Mouse (Mus musculus) heart, embryonic 11.5 days (tissue): Measurements from ENCODE around the gene Lrmp. TPM values are rescaled to one million over a fixed set of nuclear protein-coding genes. Genes with fewer than 3 reads are reported as not detected.

Experiments used
- ATAC-seq: fragments of 200-750 bp; cut with Nextera tagmentation; replicated peaks from 2 replicates; pipeline ENCODE4 v1.8.0; 2017; ENCODE audit warnings: moderate library complexity; ENCODE audit not compliant: insufficient number of reproducible peaks, low FRiP score, low TSS enrichment
- H3K27ac ChIP-seq: fragments of 300-500 bp; sonication (generic); 2 replicates; pipeline ENCODE4 v1.5.1; 2014; ENCODE audit warnings: mild to moderate bottlenecking, low read depth, low read length
- H3K27me3 ChIP-seq: fragments of 300-500 bp; sonication (generic); 2 replicates; pipeline ENCODE4 v1.6.1; 2014; ENCODE audit warnings: mild to moderate bottlenecking, low read length, mixed read lengths; ENCODE audit not compliant: control insufficient read depth, insufficient read depth
- H3K36me3 ChIP-seq: fragments of 300-500 bp; sonication (generic); 2 replicates; pipeline ENCODE4 v1.6.1; 2014; ENCODE audit warnings: mild to moderate bottlenecking, low read length, moderate library complexity, mixed read lengths; ENCODE audit not compliant: control insufficient read depth, insufficient read depth
- H3K4me1 ChIP-seq: fragments of 300-500 bp; sonication (generic); 2 replicates; pipeline ENCODE4 v1.6.1; 2014; ENCODE audit warnings: low read length; ENCODE audit not compliant: control insufficient read depth, insufficient read depth
- H3K4me2 ChIP-seq: fragments of 300-500 bp; sonication (generic); 2 replicates; pipeline ENCODE4 v1.6.1; 2014; ENCODE audit warnings: mild to moderate bottlenecking, moderate library complexity
- H3K4me3 ChIP-seq: fragments of 300-500 bp; sonication (generic); 2 replicates; pipeline ENCODE4 v1.5.1; 2014; ENCODE audit warnings: low read depth, low read length
- H3K9ac ChIP-seq: fragments of 300-500 bp; sonication (generic); 2 replicates; pipeline ENCODE4 v1.6.1; 2014; ENCODE audit warnings: mild to moderate bottlenecking, low read depth, low read length, moderate library complexity
- H3K9me3 ChIP-seq: fragments of 300-500 bp; sonication (generic); replicated peaks from 2 replicates; pipeline ENCODE4 v1.6.1; 2016; ENCODE audit warnings: low read length; ENCODE audit not compliant: control insufficient read depth
- WGBS: fragments of 180-500 bp; shearing (Covaris S2); extraction: QIAGEN DNeasy Blood & Tissue Kit; methylation state at CpG from one replicate; pipeline ENCODE4 v1.1.7; 2014; ENCODE audit not compliant: insufficient replicate concordance; 5-methylcytosine and 5-hydroxymethylcytosine counted together
- polyA plus RNA-seq: library from polyadenylated mRNA; unstranded; fragments of >200 nt; fragmentation: Nextera tagmentation; extraction: Ambion mirVana; gene quantifications from 2 replicates; pipeline ENCODE4 v1.2.1, GENCODE M21; 2014

The Lrmp gene
- polyA plus RNA-seq, 1 experiment from 2014 or later = 3.5 TPM

GRCm38 (mm10) chr6:145135804-145136203 is 20.4 kb downstream of the Lrmp start:
- H3K9ac ChIP-seq = no peak overlapping the region
- 60% methylated on average over 9 of the region's 9 CpGs for WGBS
- no peak for ATAC-seq
- no peaks in the 10 kb centered on the region for H3K27me3 ChIP-seq
- no peak overlapping the region for H3K4me3 ChIP-seq
- no peak overlapping the region for H3K4me2 ChIP-seq
- no peaks in the 10 kb centered on the region for H3K9me3 ChIP-seq
- H3K4me1 ChIP-seq = no peaks in the 10 kb centered on the region
- no peaks in the 10 kb centered on the region for H3K36me3 ChIP-seq
- H3K27ac ChIP-seq = no peak overlapping the region

- WGBS = 81% methylated on average over 5 of the region's 5 CpGs
- Histone ChIP-seq H3K4me3 (no peak overlapping the region), H3K36me3 (no peaks in the 10 kb centered on the region), H3K9ac (no peak overlapping the region), H3K4me1 (no peaks in the 10 kb centered on the region), H3K27ac (no peak overlapping the region), H3K4me2 (no peak overlapping the region), H3K27me3 (no peaks in the 10 kb centered on the region), H3K9me3 (no peaks in the 10 kb centered on the region)
- ATAC-seq = no peak
Measured at GRCm38 (mm10) chr6:145136831-145137230, 21.4 kb downstream of the Lrmp start.

- Histone ChIP-seq H3K4me1 (no peaks in the 10 kb centered on the region), H3K4me3 (no peak overlapping the region), H3K9ac (no peak overlapping the region), H3K36me3 (no peaks in the 10 kb centered on the region), H3K9me3 (no peaks in the 10 kb centered on the region), H3K27ac (no peak overlapping the region), H3K4me2 (no peak overlapping the region), H3K27me3 (no peaks in the 10 kb centered on the region)
- no peak for ATAC-seq
- 82% methylated on average over 13 of the region's 13 CpGs for WGBS
Measured at GRCm38 (mm10) chr6:145139236-145139635, 23.8 kb downstream of the Lrmp start.

- H3K27me3 ChIP-seq = no peaks in the 10 kb centered on the region
- no peak overlapping the region for H3K9ac ChIP-seq
- H3K4me2 ChIP-seq = no peak overlapping the region
- no peak overlapping the region for H3K4me3 ChIP-seq
- no peak for ATAC-seq
- 66% methylated on average over 11 of the region's 11 CpGs for WGBS
- no peaks in the 10 kb centered on the region for H3K9me3 ChIP-seq
- no peak overlapping the region for H3K27ac ChIP-seq
- H3K36me3 ChIP-seq = no peaks in the 10 kb centered on the region
- H3K4me1 ChIP-seq = no peaks in the 10 kb centered on the region
Measured at GRCm38 (mm10) chr6:145139776-145140475, 24.5 kb downstream of the Lrmp start.

- no peaks in the 10 kb centered on the region for H3K27me3 ChIP-seq
- H3K9ac ChIP-seq = no peak overlapping the region
- no peaks in the 10 kb centered on the region for H3K9me3 ChIP-seq
- no peak for ATAC-seq
- no peaks in the 10 kb centered on the region for H3K36me3 ChIP-seq
- no peak overlapping the region for H3K4me2 ChIP-seq
- H3K27ac ChIP-seq = no peak overlapping the region
- WGBS = 62% methylated on average over 11 of the region's 11 CpGs
- H3K4me1 ChIP-seq = no peaks in the 10 kb centered on the region
- no peak overlapping the region for H3K4me3 ChIP-seq
Measured at GRCm38 (mm10) chr6:145140706-145141105, 25.3 kb downstream of the Lrmp start.

GRCm38 (mm10) chr6:145141827-145142226 is 26.4 kb downstream of the Lrmp start:
- no peak overlapping the region for H3K27ac ChIP-seq
- no peaks in the 10 kb centered on the region for H3K27me3 ChIP-seq
- 88% methylated on average over 12 of the region's 12 CpGs for WGBS
- H3K4me3 ChIP-seq = no peak overlapping the region
- H3K4me1 ChIP-seq = no peaks in the 10 kb centered on the region
- H3K9me3 ChIP-seq = no peaks in the 10 kb centered on the region
- H3K4me2 ChIP-seq = no peak overlapping the region
- ATAC-seq = no peak
- no peak overlapping the region for H3K9ac ChIP-seq
- H3K36me3 ChIP-seq = no peaks in the 10 kb centered on the region

- Histone ChIP-seq H3K4me1 (no peaks in the 10 kb centered on the region), H3K36me3 (no peaks in the 10 kb centered on the region), H3K9me3 (no peaks in the 10 kb centered on the region), H3K4me2 (no peak overlapping the region), H3K27me3 (no peaks in the 10 kb centered on the region), H3K9ac (no peak overlapping the region), H3K4me3 (no peak overlapping the region), H3K27ac (no peak overlapping the region)
- WGBS = 68% methylated on average over 7 of the region's 7 CpGs
- no peak for ATAC-seq
Measured at GRCm38 (mm10) chr6:145145173-145145572, 29.7 kb downstream of the Lrmp start.

- 71% methylated on average over 16 of the region's 16 CpGs for WGBS
- H3K4me2 ChIP-seq = no peak overlapping the region
- no peak overlapping the region for H3K4me3 ChIP-seq
- ATAC-seq = no peak
- H3K4me1 ChIP-seq = no peaks in the 10 kb centered on the region
- no peaks in the 10 kb centered on the region for H3K9me3 ChIP-seq
- H3K36me3 ChIP-seq = no peaks in the 10 kb centered on the region
- no peaks in the 10 kb centered on the region for H3K27me3 ChIP-seq
- no peak overlapping the region for H3K27ac ChIP-seq
- no peak overlapping the region for H3K9ac ChIP-seq
Measured at GRCm38 (mm10) chr6:145147716-145148115, 32.3 kb downstream of the Lrmp start.

- Histone ChIP-seq H3K9ac (no peak overlapping the region), H3K4me2 (no peak overlapping the region), H3K4me3 (no peak overlapping the region), H3K9me3 (no peaks in the 10 kb centered on the region), H3K36me3 (no peaks in the 10 kb centered on the region), H3K4me1 (no peaks in the 10 kb centered on the region), H3K27ac (no peak overlapping the region), H3K27me3 (no peaks in the 10 kb centered on the region)
- 38% methylated on average over 9 of the region's 9 CpGs for WGBS
- no peak for ATAC-seq
Measured at GRCm38 (mm10) chr6:145149054-145149453, 33.6 kb downstream of the Lrmp start.
